Mouse (Mus musculus) urinary bladder, adult 18-20 months (tissue): Measurements from ENCODE around the gene Sptssa.
"Not testable (repeated sequence)": the region's sequence is repeated elsewhere in the genome, so short reads cannot be mapped to it uniquely, and the experiment has no call there.

Source experiments
- DNase-seq, 2 experiments: peaks; one replicate each; pipeline ENCODE4 v3.0.0; 2022; ENCODE audit warnings: low spot score in 2 of 2, mixed read lengths in 2 of 2

Gene Sptssa

DNA sequence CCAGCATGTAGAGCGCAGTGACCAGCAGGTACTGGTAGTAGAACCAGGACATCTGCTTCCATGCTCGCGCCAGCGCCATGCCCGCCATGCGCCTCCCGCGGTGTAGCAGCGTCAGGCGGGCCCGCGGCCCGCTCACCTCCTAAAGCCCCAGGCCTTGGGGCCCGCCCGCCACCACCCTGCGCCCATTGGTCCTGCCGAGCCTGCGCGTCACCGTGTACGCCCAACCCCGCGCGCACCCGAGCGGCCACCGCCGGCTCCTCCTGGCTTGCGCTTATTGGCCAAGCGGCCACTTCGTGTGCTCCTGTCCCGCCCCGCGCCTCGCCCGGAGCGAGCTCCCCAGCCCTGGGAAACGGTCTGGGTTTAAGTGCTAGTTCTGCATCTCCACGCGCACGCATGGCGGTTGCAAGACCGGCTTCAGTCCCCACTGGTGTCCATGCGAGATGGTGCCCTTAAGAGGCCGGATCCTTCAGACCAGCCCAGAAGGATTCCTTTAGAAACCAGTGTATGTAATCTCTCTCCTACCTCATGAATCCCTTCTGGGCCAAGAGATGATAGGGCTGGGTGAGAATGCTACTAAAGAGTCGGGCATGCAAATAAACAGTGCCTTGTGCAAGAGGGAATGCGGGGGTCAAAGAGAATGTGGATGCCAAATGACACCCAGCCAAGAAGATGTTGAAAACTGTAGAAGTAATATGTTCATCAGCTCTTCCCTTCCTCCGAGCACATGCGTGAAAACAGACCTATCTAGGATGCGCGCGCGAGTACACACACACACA lies at the start of gene Sptssa:
Gene Sptssa (minus strand): TSS at position 178 of the 776 bp plus-strand sequence.
- DNase-seq, result peak; percentile 84 to 96

DNA sequence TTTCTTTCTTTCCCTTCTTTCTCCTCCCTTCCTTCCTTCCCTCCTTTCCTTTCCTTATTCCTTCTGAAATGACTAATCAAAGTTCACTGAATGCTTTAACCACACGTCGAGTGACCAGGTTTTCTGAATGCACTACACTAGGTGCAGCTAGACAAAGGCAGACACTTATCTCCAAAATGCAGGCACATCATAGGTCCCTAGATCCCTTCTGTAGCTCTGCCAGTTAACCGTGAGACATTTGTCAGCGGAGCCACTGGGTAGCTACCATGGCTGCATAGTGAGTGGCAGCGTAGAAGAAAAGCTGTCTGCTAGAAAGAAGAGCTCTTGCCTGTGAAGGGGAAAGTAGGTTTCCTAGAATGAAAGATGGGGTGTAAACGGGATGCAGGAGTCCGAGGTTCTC lies 43.0 kb upstream of the Sptssa start:
- DNase-seq, result no peak

DNA sequence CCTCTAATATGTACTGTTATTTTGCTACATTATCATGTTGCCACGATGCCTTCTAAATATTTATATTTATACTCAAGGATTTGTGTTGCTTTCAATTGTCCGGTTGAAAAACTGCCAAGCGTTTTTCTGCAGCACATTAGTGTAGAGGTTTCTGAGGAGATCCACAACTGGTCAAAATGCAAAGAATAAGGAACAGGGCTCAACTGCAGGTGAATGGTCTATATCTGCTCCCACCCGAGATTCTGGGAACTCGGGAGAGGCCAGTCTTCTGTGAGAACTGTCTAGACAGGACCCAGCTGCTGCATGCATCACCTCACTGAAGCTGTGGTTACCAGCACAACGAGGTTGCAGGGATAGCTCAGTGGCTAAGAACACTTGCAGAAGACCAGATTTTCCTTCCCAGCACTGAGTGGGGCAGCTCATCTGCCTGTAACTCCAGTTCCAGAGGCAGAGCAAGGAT lies 41.4 kb upstream of the Sptssa start:
- DNase-seq, result no peak

DNA sequence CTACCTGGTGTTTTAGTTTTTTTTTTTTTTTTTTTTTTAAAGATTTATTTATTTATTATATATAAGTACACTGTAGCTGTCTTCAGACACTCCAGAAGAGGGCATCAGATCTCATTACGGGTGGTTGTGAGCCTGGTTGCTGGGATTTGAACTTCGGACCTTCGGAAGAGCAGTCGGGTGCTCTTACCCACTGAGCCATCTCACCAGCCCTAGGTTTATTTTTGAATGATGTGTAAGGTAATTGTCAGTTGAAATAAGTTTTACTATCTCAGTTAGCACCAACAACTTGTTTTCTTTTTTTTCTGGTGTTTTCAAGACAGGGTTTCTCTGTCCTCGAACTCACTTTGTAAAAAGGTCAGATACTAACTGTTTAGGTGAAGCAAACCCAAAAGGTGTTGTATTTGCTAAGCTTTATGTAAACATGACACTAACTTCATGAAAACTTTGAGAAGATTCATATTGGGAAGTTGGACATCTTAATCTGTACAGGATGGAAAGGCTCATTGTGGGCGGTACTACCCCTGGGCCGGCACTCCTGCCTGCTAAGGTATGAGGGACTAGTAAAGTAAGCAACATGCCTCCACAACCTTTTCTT lies 40.7 kb upstream of the Sptssa start:
- no peak for DNase-seq

DNA sequence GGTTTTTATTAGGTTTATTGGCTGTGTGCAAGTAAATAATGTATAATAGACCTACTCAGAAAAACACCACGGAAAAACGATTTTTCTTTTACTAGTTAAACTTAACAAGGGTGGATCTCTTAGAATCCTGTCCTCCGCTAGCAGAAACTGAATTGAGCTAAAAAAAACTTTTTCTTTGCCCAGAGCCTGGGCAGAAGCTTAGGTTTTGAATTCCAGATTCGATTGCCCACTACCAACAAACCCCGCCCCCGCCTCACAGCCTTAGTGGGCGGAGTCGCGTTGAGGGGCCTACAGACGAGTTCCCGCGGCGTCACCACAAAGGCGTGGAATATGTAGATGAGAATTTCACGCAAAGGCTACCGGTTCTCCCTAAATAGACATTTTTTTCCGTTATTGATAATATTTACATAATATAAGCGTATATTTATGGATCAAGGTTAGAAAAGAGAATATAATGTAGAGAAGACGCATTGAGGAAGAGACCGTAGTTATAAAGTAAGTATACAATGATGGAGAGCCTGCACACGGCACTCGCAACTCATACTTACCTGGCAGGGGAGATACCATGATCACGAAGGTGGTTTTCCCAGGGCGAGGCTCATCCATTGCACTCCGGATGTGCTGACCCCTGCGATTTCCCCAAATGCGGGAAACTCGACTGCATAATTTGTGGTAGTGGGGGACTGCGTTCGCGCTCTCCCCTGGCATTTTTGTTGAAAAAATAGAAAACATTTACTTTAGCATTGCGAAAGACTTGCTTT lies 40.0 kb upstream of the Sptssa start:
- DNase-seq, result peak; percentile 78 to 90

DNA sequence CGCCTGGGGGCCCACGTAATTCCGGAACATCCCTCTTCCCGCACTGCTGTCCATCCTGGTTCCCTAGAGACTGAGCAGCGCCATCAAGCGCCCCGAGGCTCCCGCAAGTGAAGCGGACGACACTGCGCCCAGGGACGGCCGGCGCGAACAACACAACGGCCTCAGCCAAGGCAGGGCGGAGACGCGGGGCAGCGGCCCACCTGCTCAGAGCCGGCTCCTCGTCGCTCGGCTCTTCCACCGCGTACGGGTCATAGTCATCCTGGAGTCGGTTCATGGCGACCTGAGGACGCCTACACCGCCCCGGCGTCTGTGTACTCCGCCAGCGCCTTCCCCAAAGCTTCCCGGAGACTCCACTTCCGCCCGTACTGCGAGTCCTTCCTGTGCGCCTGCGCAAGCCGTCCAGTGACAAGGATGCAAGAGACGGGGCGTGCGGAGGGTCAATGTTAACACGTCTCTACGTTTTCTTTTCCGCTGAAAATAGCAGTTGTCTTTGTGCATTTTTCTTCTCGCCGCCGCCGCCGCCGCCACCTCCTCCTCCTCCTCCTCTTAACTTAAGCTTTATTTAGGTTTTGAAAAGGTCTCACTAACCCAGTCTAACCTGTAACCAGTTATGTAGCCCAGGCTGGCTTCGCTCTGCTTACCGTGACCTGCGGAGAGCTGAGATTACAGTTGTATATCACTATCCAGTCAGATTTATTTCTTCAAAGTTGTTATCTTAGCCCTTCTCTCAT lies 39.3 kb upstream of the Sptssa start, which contains the start of gene Eapp:
Gene Eapp (minus strand): TSS at position 387 of the 731 bp plus-strand sequence.
- DNase-seq, result peak; percentile 89 to 95

DNA sequence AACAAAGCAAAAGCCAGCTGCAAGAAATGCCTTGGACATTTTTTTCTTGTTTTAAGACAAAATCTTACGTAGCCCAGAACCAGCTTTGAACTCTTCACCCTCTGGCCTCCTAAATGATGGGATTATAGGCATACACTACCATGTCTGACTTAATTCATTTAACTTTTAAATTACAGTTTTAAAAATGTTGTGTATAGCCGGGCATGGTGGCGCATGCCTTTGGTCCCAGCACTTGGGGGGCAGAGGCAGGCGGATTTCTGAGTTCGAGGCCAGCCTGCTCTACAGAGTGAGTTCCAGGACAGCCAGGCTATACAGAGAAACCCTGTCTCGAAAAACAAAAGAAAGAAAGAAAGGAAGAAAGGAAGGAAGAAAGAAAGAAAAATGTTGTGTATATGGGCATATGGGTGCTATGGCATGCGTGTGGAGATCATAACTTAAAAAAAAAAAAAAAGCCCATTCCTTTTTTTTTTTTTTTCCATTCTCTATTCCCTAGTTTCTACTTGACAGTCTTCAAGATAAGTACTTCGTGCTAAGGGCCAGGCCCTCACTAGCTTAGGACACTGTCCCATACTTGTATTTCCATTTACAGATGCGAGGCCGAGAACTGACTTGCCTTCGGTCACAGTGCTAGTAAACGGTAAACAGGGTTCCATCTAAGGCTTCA lies 38.6 kb upstream of the Sptssa start:
- DNase-seq, result no peak

DNA sequence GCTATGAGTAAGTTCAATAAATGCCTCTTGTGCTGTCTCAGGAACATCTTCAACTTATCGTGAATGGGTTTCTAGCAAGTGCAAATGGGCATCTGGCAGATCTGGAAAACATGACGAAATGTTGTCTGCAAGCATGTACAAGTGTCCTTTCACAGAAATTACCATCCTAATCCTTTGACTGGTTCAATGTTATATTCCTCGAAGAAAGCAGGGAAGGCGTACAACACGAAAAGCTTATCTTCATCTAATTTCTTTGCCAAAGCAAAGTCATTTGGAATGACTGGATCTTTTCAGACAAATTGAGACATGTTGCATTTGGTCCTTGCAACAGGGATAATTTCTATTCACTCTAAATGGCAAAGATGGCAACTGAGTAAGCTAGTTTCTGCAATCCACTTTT lies 32.7 kb upstream of the Sptssa start:
- no peak for DNase-seq

DNA sequence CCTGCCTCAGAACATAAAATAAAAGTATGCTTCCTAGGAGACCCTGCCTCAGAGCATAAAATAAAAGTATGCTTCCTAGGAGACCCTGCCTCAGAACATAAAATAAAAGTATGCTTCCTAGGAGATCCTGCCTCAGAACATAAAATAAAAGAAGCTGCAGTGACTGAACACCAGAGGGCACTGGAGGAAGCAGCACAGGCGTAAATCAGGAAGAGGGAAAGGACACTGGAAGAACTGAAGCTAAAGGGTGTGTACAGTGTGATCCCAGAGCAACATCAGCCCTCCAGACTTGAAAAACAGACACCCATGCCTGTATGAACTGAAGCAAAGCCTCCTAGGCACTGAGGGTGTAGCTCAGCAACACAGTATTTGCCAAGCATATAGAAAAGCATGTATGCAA lies 26.8 kb upstream of the Sptssa start:
- no peak for DNase-seq

DNA sequence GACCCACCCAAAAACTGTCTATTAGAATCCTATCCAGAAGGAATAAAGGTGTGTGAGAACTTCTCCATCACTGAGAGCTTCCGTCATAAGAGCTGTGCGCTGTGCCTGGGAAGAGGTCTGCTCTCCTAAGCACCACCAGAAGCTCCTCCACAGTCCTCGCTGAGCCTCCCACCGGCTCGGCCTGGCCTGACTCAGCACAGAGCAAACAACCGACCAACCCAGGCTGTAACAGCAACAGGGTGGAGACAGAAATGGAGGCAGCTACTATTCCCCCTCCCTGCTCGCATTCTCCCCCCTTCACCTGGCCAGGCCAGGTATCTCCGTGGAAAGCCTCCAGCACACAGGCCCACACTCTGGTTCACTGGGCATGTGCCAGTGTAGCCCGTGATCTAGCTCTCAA lies 20.3 kb upstream of the Sptssa start:
- no peak for DNase-seq

DNA sequence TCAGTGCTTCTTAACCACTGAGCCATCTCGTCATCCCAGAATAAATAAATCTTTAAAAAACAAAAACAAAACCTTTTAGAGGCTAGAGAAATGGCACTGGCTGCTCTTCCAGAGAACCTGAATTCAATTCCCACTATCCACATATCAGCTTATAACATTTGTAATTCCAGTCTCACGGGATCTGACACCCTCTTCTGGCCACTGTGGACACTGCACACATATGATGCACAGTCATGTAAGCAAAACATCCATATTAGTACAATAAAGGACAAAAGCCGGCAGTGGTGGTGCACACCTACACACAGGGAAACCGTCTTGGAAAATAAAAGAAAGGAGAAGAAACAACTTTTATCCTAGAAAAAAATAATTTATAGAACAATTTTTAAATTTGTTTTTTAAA lies 19.0 kb upstream of the Sptssa start:
- no peak for DNase-seq

DNA sequence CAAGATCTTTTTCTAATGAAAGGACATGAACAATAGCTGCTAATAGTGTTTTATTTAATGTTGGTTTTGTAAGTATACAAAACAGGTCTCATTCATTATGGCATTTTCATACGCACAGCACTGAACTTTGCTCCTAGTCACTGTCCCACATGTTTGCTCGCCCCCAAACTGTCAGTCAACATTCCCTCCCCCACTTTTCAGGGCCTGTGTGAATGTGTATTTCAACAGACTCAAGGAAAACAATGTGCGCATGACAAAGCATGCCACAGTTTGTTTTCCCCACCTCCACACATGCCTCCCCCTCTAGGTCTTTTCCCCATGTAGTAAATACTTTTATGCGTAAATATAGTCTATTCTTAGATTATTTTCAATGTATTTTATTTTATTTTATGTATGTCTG lies 14.9 kb upstream of the Sptssa start:
- DNase-seq, result no peak

DNA sequence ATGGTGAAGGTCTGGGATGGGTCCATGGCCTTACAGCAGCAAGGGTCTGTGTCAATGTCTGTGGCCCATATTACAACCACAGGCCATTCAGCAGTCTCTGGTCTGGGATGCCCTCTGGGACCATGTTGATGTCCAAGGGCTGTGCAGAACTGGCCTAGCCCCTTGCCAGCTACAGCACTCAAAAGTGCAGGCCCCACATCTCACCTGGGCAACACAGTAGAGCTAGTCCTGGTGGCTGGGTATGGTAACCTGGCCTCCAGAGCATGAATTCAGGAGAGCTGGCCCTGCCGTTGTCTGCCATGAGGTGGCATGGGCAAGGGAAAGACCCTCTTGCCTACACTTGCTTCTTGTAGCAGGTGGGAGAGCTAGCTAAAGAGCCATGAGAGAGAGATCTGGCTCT lies 11.8 kb upstream of the Sptssa start:
- DNase-seq, result no peak

DNA sequence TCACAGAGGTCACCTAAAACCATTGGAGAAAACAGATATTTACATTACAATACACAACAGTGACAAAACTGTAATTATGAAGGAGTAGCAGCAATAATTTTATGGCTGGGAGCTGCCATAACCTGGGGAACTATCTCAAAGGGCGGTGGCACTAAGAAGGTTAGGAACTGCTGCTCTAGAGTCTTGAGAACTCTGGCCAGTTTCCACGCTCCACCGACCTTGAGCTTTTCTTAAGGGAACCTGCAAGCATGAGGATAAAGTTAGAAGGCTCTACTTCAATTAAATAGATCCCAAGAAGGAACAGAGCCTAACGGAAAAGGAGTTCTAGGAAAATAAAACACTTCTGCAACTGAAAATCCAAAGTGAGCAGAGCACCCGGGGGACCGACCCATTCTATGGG lies 9.2 kb upstream of the Sptssa start:
- no peak for DNase-seq

DNA sequence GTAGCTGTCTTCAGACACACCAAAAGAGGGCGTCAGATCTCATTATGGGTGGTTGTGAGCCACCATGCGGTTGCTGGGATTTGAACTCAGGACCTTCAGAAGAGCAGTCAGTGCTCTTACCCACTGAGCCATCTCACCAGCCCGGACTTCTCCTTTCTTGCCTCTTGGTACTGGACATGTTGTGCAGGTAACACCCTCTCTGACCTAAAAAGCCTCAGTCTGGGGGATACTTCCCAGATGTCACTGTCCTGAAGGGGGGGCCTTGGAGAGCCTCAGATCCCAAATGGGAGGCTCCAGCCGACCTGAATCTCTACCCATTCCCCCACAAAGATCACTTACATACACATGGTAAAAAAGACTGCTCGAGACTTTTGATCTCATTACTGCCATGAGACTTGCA lies 5.1 kb upstream of the Sptssa start:
- DNase-seq, result not testable (repeated sequence)

DNA sequence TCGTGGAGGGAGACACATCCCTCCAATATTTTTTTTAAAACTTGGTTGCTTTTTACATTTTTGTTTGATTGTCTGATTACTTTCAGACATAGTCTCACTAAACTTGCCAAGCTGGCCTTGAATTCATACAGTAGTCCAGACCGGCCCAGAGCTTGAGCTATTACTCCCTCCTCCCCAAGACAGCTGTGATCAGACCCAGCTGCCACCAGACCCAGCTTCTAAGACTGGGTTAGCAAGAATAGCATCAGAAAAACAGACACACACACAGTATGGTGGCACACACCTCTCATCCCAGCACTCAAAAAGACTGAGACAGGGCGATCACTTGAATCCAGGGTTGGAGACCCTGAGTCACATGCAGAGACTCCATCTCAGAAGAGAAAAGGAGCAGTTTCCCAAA lies 3.5 kb upstream of the Sptssa start:
- no peak for DNase-seq

DNA sequence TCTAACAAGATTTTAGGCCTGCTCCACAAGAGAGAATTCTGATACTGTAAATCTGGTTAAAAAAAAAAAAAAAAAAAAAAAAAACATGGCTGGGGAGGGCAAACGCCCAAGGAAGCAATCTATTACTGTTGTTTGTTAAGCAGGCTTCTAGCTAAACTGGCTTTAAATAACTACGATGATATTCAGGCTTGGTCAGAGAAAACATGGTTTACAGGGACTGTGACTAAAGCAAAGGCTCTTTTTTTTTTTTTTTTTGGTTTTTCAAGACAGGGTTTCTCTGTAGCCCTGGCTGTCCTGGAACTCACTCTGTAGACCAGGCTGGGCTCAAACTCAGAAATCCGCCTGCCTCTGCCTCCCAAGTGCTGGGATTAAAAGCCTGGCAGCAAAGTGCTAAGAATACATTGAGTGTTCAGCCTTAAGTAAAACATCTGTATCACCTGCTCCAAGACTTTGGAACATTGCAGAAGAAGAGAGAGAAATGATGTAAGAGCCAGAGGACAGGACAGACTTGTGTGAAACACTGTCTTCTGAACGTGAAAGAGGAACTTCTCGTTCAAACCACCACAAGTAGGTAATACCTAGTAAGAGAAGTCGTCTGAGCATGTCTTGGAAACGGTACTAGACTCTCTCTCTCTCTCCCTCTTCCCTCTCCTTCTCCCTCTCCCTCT lies 2.2 kb upstream of the Sptssa start:
- no peak for DNase-seq

DNA sequence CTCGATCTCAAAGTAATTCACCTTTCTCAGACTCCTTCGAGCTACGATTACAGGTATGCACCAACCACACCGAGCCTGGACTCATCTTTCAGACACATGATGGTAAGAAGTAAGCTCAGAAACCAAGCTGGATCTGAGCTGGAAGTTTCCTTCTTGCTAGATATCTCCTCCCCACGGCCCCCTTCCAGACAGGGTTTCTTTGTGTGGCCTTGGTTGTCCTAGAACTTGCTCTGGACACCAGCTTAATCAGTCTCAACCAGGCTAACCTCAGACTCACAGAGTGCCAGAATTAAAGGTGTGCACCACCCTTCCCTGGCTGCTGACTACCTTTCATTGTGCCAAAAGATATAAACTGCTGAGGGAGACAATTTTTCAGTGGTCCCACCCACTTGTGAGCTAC lies 1.6 kb upstream of the Sptssa start:
- DNase-seq, result no peak

DNA sequence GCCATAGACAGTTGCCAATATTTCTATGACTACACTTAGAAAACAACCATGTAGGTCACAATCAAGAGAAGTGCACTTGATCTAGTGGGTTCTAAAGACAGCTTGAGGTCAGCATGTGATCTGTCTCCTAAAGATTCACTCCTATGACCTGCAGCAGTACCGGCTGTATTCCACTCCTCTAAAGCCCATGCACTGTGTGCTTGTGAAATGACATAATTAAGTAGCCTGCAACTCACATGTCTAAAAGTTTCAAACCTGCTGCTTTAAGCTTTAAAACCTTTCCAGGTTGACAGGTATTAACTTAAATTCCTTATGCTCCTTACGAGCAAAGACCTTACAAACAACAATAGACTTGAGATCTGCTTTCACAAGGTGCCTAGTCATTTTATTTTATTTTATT lies 853 bp upstream of the Sptssa start:
- DNase-seq, result no peak

DNA sequence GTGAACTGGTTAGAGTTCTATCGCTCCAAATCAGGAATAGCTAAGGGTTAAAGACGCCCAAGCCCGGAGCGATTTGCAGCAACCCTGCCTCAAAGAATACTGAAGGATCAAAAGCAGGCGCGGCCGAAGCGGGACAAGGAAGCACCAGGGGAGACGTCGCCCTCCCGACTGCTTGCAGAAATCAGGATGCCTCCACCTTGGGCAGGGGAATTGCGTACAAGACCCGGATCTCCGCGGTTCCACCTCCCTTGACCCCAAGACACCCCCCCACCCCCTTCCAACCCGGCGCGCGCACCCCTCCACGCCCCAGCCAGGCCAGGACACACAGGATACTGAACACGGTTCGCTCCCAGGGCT lies 356 bp downstream of the Sptssa start:
- peak in 1 of 2 experiments; percentile 15 for DNase-seq
